In the genomic region with DNA sequence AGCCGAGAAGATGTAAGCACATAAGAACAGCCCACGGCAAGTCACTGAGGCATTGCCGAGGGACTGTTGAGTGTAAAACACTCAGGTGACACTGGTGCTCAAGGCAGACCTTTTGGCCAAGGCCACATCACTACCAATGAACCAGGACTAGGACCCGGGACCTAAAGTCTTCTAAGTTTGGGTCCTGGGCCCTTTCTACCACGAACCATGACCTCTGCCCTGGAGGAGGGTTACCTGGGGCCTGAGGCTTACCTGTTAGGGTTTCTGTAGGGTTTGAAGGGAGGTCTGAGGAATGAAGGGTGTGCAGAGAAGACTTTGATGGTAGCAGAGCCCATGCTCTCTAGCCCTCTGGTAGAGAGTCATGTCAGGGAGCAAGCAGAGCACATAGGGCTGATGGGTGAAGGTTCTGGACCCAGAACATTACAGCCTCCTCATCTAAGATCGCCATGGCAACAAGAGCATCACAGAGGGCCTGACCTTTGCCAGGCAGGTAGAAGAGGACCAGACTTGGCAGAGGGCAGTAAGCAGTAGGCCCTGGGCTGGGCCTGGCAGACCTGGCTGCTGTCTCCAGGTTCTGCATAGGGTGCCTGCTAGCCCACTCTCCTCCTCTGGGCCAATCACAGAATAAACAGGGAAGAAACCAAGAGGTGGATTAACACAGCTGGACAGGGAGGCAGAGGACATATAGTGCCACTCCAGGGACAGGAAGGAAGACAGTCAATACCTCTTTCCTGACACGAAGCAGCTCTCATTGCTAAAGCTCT, we compare ENCODE assay signal across 21 mouse cellular contexts. TPM values are rescaled to one million over a fixed set of nuclear protein-coding genes. Genes with fewer than 3 reads are reported as not detected.
DNase-seq lines count a peak whose midpoint lies in the region; ATAC-seq and TF ChIP-seq lines count a peak whose summit lies in the region.
"Had no signal": no experiment of that assay in that cellular context is flagged by ENCODE, and none has a peak within 500 bp of the region (broad histone marks: within the 10 kb centered on the region; RNA-seq: fewer than 3 reads in every experiment).

Best1 (minus strand) TSS at position 428 of the 764 bp plus-strand sequence.
Rab3il1 (plus strand) TSS at position 464 of the 764 bp plus-strand sequence.

- no peak for ATAC-seq in kidney, embryonic 16.5 days (ENCODE audit: low FRiP score, low TSS enrichment)
- ATAC-seq: forebrain, embryonic 13.5 days; forebrain, embryonic 15.5 days; forebrain, postnatal 0 days had no signal

- 65% methylated on average over 7 of the region's 7 CpGs for WGBS in kidney, embryonic 16.5 days

- no peak for DNase-seq in kidney, postnatal 4 days
- DNase-seq in testis, postnatal 14 days (ENCODE audit: low spot score), result no peak
- DNase-seq in layer of hippocampus, adult 8-10 months (ENCODE audit: low spot score in 2 of 2), result no peak
- DNase-seq: adrenal gland, adult 2 months; adrenal gland, postnatal 10 days; adrenal gland, postnatal 25 days; cerebellum, adult 11 months; cerebellum, adult 18-20 months; cerebellum, adult 8-10 months; cerebellum, adult 9-11 months; cerebellum, postnatal 14 days; cerebellum, postnatal 36 days; embryo, embryonic 11 days; forebrain, postnatal 0 days had no signal

- H3K27ac ChIP-seq in kidney, embryonic 16.5 days (ENCODE audit: low read length), result no peak within 1 kb of the TSS
- H3K27ac ChIP-seq in testis, adult 2 months (ENCODE audit: control insufficient read depth, insufficient read depth, low read depth, low read length), result peak within 1 kb of the TSS; percentile 68
- H3K27ac ChIP-seq: embryonic facial prominence, embryonic 12.5 days; forebrain, embryonic 13.5 days; forebrain, embryonic 15.5 days had no signal

- no peak within 1 kb of the TSS for H3K4me3 ChIP-seq in kidney, embryonic 16.5 days (ENCODE audit: low read length)
- H3K4me3 ChIP-seq in testis, adult 2 months (ENCODE audit: control insufficient read depth, low read depth, low read length), result peak within 1 kb of the TSS; percentile 89
- H3K4me3 ChIP-seq: embryonic facial prominence, embryonic 12.5 days; forebrain, embryonic 13.5 days; forebrain, embryonic 15.5 days had no signal

- 0 out of 2 replicates have a peak within 1 kb of the TSS, but pooled peaks have one; percentile 12 for H3K9ac ChIP-seq in kidney, embryonic 16.5 days (replicated peaks; ENCODE audit: low read length)
- H3K9ac ChIP-seq: embryonic facial prominence, embryonic 12.5 days; forebrain, embryonic 13.5 days; forebrain, embryonic 15.5 days; forebrain, postnatal 0 days had no signal

- no peak for TF ChIP-seq CTCF in testis, adult 2 months (IDR thresholded peaks at IDR 0.05; ENCODE audit: control insufficient read depth, insufficient read depth, insufficient replicate concordance, low read depth, low read length)

- no peak within 1 kb of the TSS for H3K4me2 ChIP-seq in kidney, embryonic 16.5 days (replicated peaks; ENCODE audit: low read depth, low read length)
- H3K4me2 ChIP-seq: embryonic facial prominence, embryonic 12.5 days; forebrain, embryonic 13.5 days; forebrain, embryonic 15.5 days had no signal

- TF ChIP-seq POLR2A in testis, adult 2 months (IDR thresholded peaks at IDR 0.05; ENCODE audit: control insufficient read depth, low read depth, low read length), result peak; percentile 82; the same call in 1 of the 2 replicates

- H3K4me1 ChIP-seq in kidney, embryonic 16.5 days (ENCODE audit: insufficient read depth, low read length), result no peaks in the 10 kb centered on the region
- no peaks in the 10 kb centered on the region for H3K4me1 ChIP-seq in testis, adult 2 months (ENCODE audit: control insufficient read depth, insufficient read depth, low read length)
- H3K4me1 ChIP-seq: embryonic facial prominence, embryonic 12.5 days; forebrain, embryonic 13.5 days; forebrain, embryonic 15.5 days had no signal

- no peaks in the 10 kb centered on the region for H3K27me3 ChIP-seq in kidney, embryonic 16.5 days (ENCODE audit: insufficient read depth, low read length)
- no peaks in the 10 kb centered on the region for H3K27me3 ChIP-seq in testis, adult 2 months (ENCODE audit: control insufficient read depth, insufficient read depth, low read length)
- H3K27me3 ChIP-seq: embryonic facial prominence, embryonic 12.5 days; forebrain, embryonic 13.5 days; forebrain, embryonic 15.5 days had no signal

- H3K9me3 ChIP-seq in kidney, embryonic 16.5 days (ENCODE audit: low read length), result no peaks in the 10 kb centered on the region
- H3K9me3 ChIP-seq: embryonic facial prominence, embryonic 12.5 days; forebrain, embryonic 13.5 days; forebrain, embryonic 15.5 days had no signal

- no peaks in the 10 kb centered on the region for H3K36me3 ChIP-seq in kidney, embryonic 16.5 days (ENCODE audit: insufficient read depth, low read length)
- H3K36me3 ChIP-seq in testis, adult 2 months (ENCODE audit: control insufficient read depth, insufficient read depth, low read length), result no peaks in the 10 kb centered on the region
- H3K36me3 ChIP-seq: embryonic facial prominence, embryonic 12.5 days; forebrain, embryonic 15.5 days had no signal

RNA-seq across cellular contexts. Expression of gene Best1, which starts in this region (rescaled TPM):
- 1.4 and 1.9 TPM in 2 replicates for polyA plus RNA-seq in kidney, embryonic 16.5 days (2015; fragmentation: Nextera tagmentation; extraction: Ambion mirVana)
- polyA plus RNA-seq in testis, adult 2 months (2012; rRNA removed), result 339 and 362 TPM in 2 replicates
- total RNA-seq in layer of hippocampus, adult 8-10 months (2022), result 1 to 10 TPM in 2 of 4 experiments, under 1 TPM in 2; 0.76 to 2.1 (median 1.1) TPM
- total RNA-seq: common myeloid progenitor, adult 5-6 weeks; MEL had no signal

RNA-seq across cellular contexts. Expression of gene Rab3il1, which starts in this region (rescaled TPM):
- polyA plus RNA-seq in kidney, embryonic 16.5 days (2015; fragmentation: Nextera tagmentation; extraction: Ambion mirVana), result 32.0 and 34.6 TPM in 2 replicates
- polyA plus RNA-seq in testis, adult 2 months (2012; rRNA removed), result 362 and 384 TPM in 2 replicates
- total RNA-seq in layer of hippocampus, adult 8-10 months (2022), result 10 to 100 TPM in 3 of 4 experiments, 1 to 10 TPM in 1; 9.4 to 20.4 (median 14.0) TPM

Comparison
In these comparisons a context has a peak if more than half of its experiments do, and no peak if none do; other contexts are left out.
1. RNA of gene Best1 (polyA plus RNA-seq): 339 to 362 TPM in testis, adult 2 months; 1.4 to 1.9 TPM in kidney, embryonic 16.5 days; every median in the first group is over 100 times any median in the second.
2. RNA of gene Rab3il1 (polyA plus RNA-seq): 362 to 384 TPM in testis, adult 2 months; 32.0 to 34.6 TPM in kidney, embryonic 16.5 days; every median in the first group is over 10 times any median in the second.